Mouse (Mus musculus) spleen, adult 2 months (tissue): Measurements from ENCODE around the gene Slc16a13. TPM values are rescaled to one million over a fixed set of nuclear protein-coding genes. Genes with fewer than 3 reads are reported as not detected.
"Not testable (repeated sequence)": the region's sequence is repeated elsewhere in the genome, so short reads cannot be mapped to it uniquely, and the experiment has no call there.

Source experiments
- DNase-seq, 2 experiments: peaks; one replicate each; pipeline versions ENCODE4 v3.0.0 to v3.0.0-alpha.2; 2012 to 2021; ENCODE audit warnings: low spot score in 2 of 2, low read depth in 1 of 2
- H3K27ac ChIP-seq: fragments of 200-500 bp; 2 replicates; pipeline ENCODE4 v1.5.1; 2012; ENCODE audit warnings: low read length, inconsistent platforms; ENCODE audit not compliant: insufficient read depth
- H3K27me3 ChIP-seq: fragments of 200-500 bp; 2 replicates; pipeline ENCODE4 v1.6.1; 2012; ENCODE audit warnings: mild to moderate bottlenecking, moderate library complexity, low read length, inconsistent platforms; ENCODE audit not compliant: control insufficient read depth, insufficient read depth
- H3K36me3 ChIP-seq: fragments of 200-500 bp; 2 replicates; pipeline ENCODE4 v1.6.1; 2012; ENCODE audit warnings: mild to moderate bottlenecking, low read length, inconsistent platforms; ENCODE audit not compliant: control insufficient read depth, insufficient read depth
- H3K4me1 ChIP-seq: fragments of 200-500 bp; 2 replicates; pipeline ENCODE4 v1.6.1; 2011; ENCODE audit warnings: inconsistent platforms; ENCODE audit not compliant: control insufficient read depth, insufficient read depth, insufficient read length
- H3K4me3 ChIP-seq: fragments of 200-500 bp; 2 replicates; pipeline ENCODE4 v1.5.1; 2011; ENCODE audit warnings: mild to moderate bottlenecking, inconsistent platforms; ENCODE audit not compliant: insufficient read depth, insufficient read length; ENCODE audit errors: extremely low read depth
- CTCF ChIP-seq: fragments of 200-500 bp; IDR thresholded peaks from 2 replicates; pipeline ENCODE4 v1.5.1; 2011; ENCODE audit warnings: mild to moderate bottlenecking, inconsistent platforms; ENCODE audit not compliant: insufficient read depth, insufficient read length, insufficient replicate concordance; ENCODE audit errors: extremely low read depth
- POLR2A ChIP-seq: fragments of 200-500 bp; IDR thresholded peaks from 2 replicates; pipeline ENCODE4 v1.6.1; 2011; ENCODE audit warnings: low read depth, low read length, inconsistent platforms
- WGBS: fragments of 180-500 bp; shearing (Covaris S2); methylation state at CpG from one replicate; pipeline ENCODE4 v1.1.7; 2018; 5-methylcytosine and 5-hydroxymethylcytosine counted together
- polyA plus RNA-seq: library from polyadenylated mRNA; depleted of rRNA; stranded (reverse); fragments of >200 nt; gene quantifications from 2 replicates; pipeline ENCODE4 v1.2.3, GENCODE M21; 2012

Gene Slc16a13
- polyA plus RNA-seq, 1 experiment = 5.6 TPM

DNA sequence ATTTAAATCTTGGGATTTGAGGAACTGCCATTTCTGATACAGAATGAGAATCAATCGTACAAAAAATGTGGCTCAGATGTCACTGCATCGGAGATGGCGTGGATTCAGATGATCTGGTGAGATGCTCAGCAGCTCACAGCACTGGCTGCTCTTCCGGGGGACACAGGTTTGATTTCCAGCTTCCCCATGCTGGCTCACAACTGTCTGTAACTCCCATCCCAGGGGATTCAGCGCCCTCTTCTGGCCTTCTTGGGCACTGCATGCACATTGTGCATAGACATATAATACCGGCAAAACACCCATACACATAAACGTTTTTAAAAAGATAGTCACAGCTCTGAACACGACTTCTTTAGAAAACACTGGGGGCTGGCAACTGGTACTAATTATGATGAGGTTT is 43.2 kb downstream of the Slc16a13 start:
- no peak overlapping the region for H3K27ac ChIP-seq
- no peak for DNase-seq

DNA sequence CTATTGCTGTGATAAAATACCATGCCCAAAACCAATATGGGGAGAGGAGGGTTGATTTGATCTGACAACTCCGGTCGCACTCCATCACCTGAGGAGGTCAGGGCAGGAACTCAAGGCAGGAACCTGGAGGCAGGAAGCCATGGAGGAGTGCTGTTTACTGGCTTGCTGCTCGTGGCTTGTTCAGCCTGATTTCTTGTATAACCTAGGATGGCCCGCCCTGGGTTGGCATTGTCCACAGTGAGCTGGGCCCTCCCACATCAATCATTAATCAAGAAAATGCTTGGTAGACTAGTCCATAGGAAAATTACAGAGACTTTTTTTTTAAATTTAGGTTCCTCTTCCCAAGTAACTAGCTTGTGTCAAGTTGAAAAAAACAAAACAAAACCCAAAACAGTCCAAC is 46.4 kb downstream of the Slc16a13 start:
- H3K27me3 ChIP-seq = no peaks in the 10 kb centered on the region
- no peak for TF ChIP-seq CTCF
- TF ChIP-seq POLR2A = no peak
- no peak overlapping the region for H3K27ac ChIP-seq
- H3K4me3 ChIP-seq = no peak overlapping the region
- no peaks in the 10 kb centered on the region for H3K36me3 ChIP-seq
- no peak for DNase-seq
- H3K4me1 ChIP-seq = no peaks in the 10 kb centered on the region
- WGBS = 85% methylated on average over 4 of the region's 4 CpGs

More for the DNA sequence above, 43.2 kb downstream of the Slc16a13 start:
- 79% methylated on average over 8 of the region's 8 CpGs for WGBS
- Histone ChIP-seq H3K36me3 (no peaks in the 10 kb centered on the region), H3K27me3 (no peaks in the 10 kb centered on the region), H3K4me1 (no peaks in the 10 kb centered on the region), H3K4me3 (no peak overlapping the region)
- peak; percentile 2; the same call in 1 of the 2 replicates for TF ChIP-seq CTCF
- no peak for TF ChIP-seq POLR2A

DNA sequence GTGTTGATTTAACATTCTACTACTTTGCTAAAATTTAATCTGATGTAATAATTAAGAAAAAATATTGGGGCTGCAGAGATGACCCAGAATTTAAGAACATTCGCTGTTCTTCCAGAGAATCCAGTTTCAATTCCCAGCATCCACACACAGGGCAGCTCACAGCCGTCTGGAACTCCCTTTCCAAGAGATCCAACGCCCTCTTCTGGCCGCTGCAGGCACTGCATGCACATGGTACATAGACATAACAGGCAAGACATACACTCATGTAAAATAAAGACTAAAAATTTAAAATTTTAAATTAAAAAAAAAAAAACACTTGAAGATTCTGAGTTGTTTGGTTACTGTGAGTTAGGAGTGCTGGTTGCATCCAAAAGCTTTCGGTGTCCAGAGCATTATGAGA is 48.6 kb downstream of the Slc16a13 start:
- DNase-seq = no peak
- Histone ChIP-seq H3K36me3 (no peaks in the 10 kb centered on the region), H3K4me3 (no peak overlapping the region), H3K4me1 (no peaks in the 10 kb centered on the region), H3K27ac (no peak overlapping the region), H3K27me3 (no peaks in the 10 kb centered on the region)
- 67% methylated on average over 5 of the region's 5 CpGs for WGBS
- no peak for TF ChIP-seq CTCF
- no peak for TF ChIP-seq POLR2A

DNA sequence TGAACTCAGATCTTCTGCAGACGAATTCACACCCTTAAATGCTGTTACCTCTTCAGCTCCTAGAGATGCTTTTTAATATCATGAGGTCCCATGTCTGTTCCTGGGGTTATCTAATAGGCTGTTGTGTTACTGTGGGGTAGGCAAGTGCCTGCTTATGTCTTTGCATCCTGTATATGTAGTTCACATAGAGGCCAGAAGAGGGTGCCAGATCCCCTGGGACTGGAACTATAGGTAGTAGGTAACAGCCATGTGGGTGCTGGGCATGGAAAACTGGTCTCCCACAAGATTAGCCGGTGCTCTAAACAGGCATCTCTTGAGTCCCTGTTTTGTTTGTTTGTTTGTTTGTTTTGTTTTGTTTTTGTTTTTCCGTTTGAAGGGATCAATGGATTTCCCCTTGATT is 49.0 kb downstream of the Slc16a13 start:
- TF ChIP-seq POLR2A (no peak), CTCF (no peak)
- no peaks in the 10 kb centered on the region for H3K36me3 ChIP-seq
- H3K4me1 ChIP-seq = no peaks in the 10 kb centered on the region
- 68% methylated on average over 3 of the region's 3 CpGs for WGBS
- H3K27me3 ChIP-seq = no peaks in the 10 kb centered on the region
- H3K4me3 ChIP-seq = no peak overlapping the region
- peak; percentile 11 to 15 for DNase-seq
- H3K27ac ChIP-seq = no peak overlapping the region

DNA sequence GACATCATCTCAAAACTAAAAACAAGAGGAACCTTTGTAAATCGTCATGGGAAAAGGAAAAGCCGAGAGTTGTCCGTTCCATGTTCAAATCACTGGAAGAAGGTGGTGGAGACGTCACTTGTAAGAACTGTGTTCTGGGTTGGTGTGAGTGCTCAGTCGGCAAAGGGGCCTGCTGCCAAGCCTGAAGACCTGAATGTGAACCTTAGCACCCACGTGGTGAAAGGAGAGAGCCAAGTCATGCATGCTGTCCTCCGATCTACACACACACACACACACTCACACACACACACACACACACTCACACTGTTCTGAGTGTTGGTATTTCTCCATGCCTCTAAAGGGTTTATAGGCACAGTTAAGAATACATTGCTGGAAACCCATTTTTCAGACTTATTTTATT is 49.7 kb downstream of the Slc16a13 start:
- Histone ChIP-seq H3K36me3 (no peaks in the 10 kb centered on the region), H3K27ac (no peak overlapping the region), H3K4me3 (no peak overlapping the region), H3K4me1 (no peaks in the 10 kb centered on the region), H3K27me3 (no peaks in the 10 kb centered on the region)
- no peak for TF ChIP-seq CTCF
- no peak for TF ChIP-seq POLR2A
- 82% methylated on average over 7 of the region's 7 CpGs for WGBS
- DNase-seq = no peak

DNA sequence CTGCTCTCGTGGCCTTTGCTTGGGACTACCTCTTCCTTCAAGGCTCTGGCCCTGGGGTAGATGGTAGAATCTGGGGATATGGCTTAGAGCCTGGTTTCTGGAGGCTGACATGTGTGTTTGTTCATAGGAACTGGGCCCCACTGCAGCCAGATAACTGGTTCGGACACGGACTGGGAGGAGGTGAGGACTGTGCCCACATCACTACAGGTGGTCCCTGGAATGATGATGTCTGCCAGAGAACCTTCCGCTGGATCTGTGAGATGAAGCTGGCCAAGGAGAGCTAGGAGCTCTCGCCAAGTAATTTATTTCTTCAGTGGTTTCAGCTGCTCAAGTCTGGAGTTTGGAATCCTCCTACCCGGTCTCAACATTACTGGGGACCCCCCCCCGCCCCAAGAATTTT is 50.6 kb downstream of the Slc16a13 start:
- Histone ChIP-seq H3K4me3 (no peak overlapping the region), H3K27me3 (no peaks in the 10 kb centered on the region), H3K27ac (no peak overlapping the region), H3K36me3 (no peaks in the 10 kb centered on the region), H3K4me1 (no peaks in the 10 kb centered on the region)
- WGBS = 88% methylated on average over 7 of the region's 7 CpGs
- TF ChIP-seq CTCF = no peak
- no peak for TF ChIP-seq POLR2A
- no peak for DNase-seq

DNA sequence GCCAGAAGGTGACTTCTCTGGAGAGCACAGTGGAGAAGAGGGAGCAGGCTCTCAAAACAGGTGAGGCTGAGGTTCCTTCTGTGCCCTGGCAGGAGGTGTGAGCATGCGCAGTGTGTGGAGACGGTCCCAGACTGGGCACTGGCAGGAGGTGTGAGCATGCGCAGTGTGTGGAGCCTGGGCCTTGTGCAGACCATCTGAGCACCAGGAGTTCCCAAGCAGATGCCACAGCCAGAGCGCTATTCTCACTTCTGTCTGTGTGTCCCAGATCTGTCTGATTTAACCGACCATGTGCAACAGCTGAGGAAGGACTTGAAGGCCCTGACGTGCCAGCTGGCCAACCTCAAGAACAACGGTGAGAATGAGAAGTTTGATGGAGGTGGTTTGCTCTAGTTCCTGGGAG is 51.4 kb downstream of the Slc16a13 start:
- not testable (repeated sequence) for DNase-seq
- WGBS = 49% methylated on average over 7 of the region's 7 CpGs

More for the DNA sequence above, 51.4 kb downstream of the Slc16a13 start:
- not testable (repeated sequence) for H3K27ac ChIP-seq, H3K36me3 ChIP-seq, H3K4me3 ChIP-seq, H3K4me1 ChIP-seq, H3K27me3 ChIP-seq
